Mouse (Mus musculus): ENCODE measurements at regions not wholly inside any gene's neighbourhood (a gene's known extent, or its start where the extent isn't known, plus 50 kb on each side); places are given as distances from the start of the nearest gene placed in this dataset.

- H3K9me3 ChIP-seq (ENCODE audit: low read length): no peaks in the 10 kb centered on the region
- no peak overlapping the region for H3K4me3 ChIP-seq (replicated peaks; ENCODE audit: low read length)
- no peaks in the 10 kb centered on the region for H3K27me3 ChIP-seq (ENCODE audit: insufficient read depth, low read length)
- no peak for TF ChIP-seq POU5F1 (IDR thresholded peaks at IDR 0.05; ENCODE audit: borderline replicate concordance, low read length)
- no peaks in the 10 kb centered on the region for H3K4me1 ChIP-seq (replicated peaks; ENCODE audit: low read depth, low read length)
- H3K36me3 ChIP-seq (ENCODE audit: insufficient read depth, low read length): no peaks in the 10 kb centered on the region
These were observed 280.1 kb downstream of the Maf start for GRCm38 (mm10) chr8:115427490-115427889.

- H3K27me3 ChIP-seq (ENCODE audit: insufficient read depth, low read length): no peaks in the 10 kb centered on the region
- no peak overlapping the region for H3K4me3 ChIP-seq (replicated peaks; ENCODE audit: low read length)
- H3K4me1 ChIP-seq (replicated peaks; ENCODE audit: low read depth, low read length): no peaks in the 10 kb centered on the region
- TF ChIP-seq NANOG (IDR thresholded peaks at IDR 0.05; ENCODE audit: borderline replicate concordance, low read length) (no peak), CTCF (conservative IDR thresholded peaks at IDR 0.05; ENCODE audit: low read length) (no peak), POU5F1 (IDR thresholded peaks at IDR 0.05; ENCODE audit: borderline replicate concordance, low read length) (no peak)
- H3K9me3 ChIP-seq (ENCODE audit: low read length): no peaks in the 10 kb centered on the region
- H3K36me3 ChIP-seq (ENCODE audit: insufficient read depth, low read length): no peaks in the 10 kb centered on the region
These were observed 281.1 kb downstream of the Maf start for GRCm38 (mm10) chr8:115426543-115426942.

- no peak for TF ChIP-seq POU5F1 (IDR thresholded peaks at IDR 0.05; ENCODE audit: borderline replicate concordance, low read length)
- no peak for TF ChIP-seq CTCF (conservative IDR thresholded peaks at IDR 0.05; ENCODE audit: low read length)
- TF ChIP-seq NANOG (IDR thresholded peaks at IDR 0.05; ENCODE audit: borderline replicate concordance, low read length): no peak
- Histone ChIP-seq H3K4me1 (replicated peaks; ENCODE audit: low read depth, low read length) (no peaks in the 10 kb centered on the region), H3K27me3 (ENCODE audit: insufficient read depth, low read length) (no peaks in the 10 kb centered on the region), H3K4me3 (replicated peaks; ENCODE audit: low read length) (no peak overlapping the region), H3K36me3 (ENCODE audit: insufficient read depth, low read length) (no peaks in the 10 kb centered on the region), H3K9me3 (ENCODE audit: low read length) (no peaks in the 10 kb centered on the region)
These were observed 282.2 kb downstream of the Maf start for GRCm38 (mm10) chr8:115425360-115425759.

GRCm38 (mm10) chr8:115423682-115424081, 283.9 kb downstream of the Maf start:
- no peak for TF ChIP-seq POU5F1 (IDR thresholded peaks at IDR 0.05; ENCODE audit: borderline replicate concordance, low read length)
- no peak for TF ChIP-seq CTCF (conservative IDR thresholded peaks at IDR 0.05; ENCODE audit: low read length)
- no peak for TF ChIP-seq NANOG (IDR thresholded peaks at IDR 0.05; ENCODE audit: borderline replicate concordance, low read length)
- H3K4me1 ChIP-seq (replicated peaks; ENCODE audit: low read depth, low read length): no peaks in the 10 kb centered on the region

GRCm38 (mm10) chr8:115423056-115423455, 284.5 kb downstream of the Maf start:
- no peaks in the 10 kb centered on the region for H3K36me3 ChIP-seq (ENCODE audit: insufficient read depth, low read length)
- H3K4me3 ChIP-seq (replicated peaks; ENCODE audit: low read length): no peak overlapping the region
- TF ChIP-seq NANOG (IDR thresholded peaks at IDR 0.05; ENCODE audit: borderline replicate concordance, low read length): no peak
- TF ChIP-seq POU5F1 (IDR thresholded peaks at IDR 0.05; ENCODE audit: borderline replicate concordance, low read length): no peak
- TF ChIP-seq CTCF (conservative IDR thresholded peaks at IDR 0.05; ENCODE audit: low read length): no peak
- no peaks in the 10 kb centered on the region for H3K4me1 ChIP-seq (replicated peaks; ENCODE audit: low read depth, low read length)
- H3K9me3 ChIP-seq (ENCODE audit: low read length): no peaks in the 10 kb centered on the region
- no peaks in the 10 kb centered on the region for H3K27me3 ChIP-seq (ENCODE audit: insufficient read depth, low read length)

More at GRCm38 (mm10) chr8:115423682-115424081, 283.9 kb downstream of the Maf start:
- no peak overlapping the region for H3K4me3 ChIP-seq (replicated peaks; ENCODE audit: low read length)
- no peaks in the 10 kb centered on the region for H3K9me3 ChIP-seq (ENCODE audit: low read length)
- no peaks in the 10 kb centered on the region for H3K36me3 ChIP-seq (ENCODE audit: insufficient read depth, low read length)
- no peaks in the 10 kb centered on the region for H3K27me3 ChIP-seq (ENCODE audit: insufficient read depth, low read length)

- no peak for TF ChIP-seq NANOG (IDR thresholded peaks at IDR 0.05; ENCODE audit: borderline replicate concordance, low read length)
- no peak for TF ChIP-seq CTCF (conservative IDR thresholded peaks at IDR 0.05; ENCODE audit: low read length)
- no peak for TF ChIP-seq POU5F1 (IDR thresholded peaks at IDR 0.05; ENCODE audit: borderline replicate concordance, low read length)
- Histone ChIP-seq H3K4me1 (replicated peaks; ENCODE audit: low read depth, low read length) (no peaks in the 10 kb centered on the region), H3K9me3 (ENCODE audit: low read length) (no peaks in the 10 kb centered on the region), H3K36me3 (ENCODE audit: insufficient read depth, low read length) (no peaks in the 10 kb centered on the region), H3K4me3 (replicated peaks; ENCODE audit: low read length) (no peak overlapping the region), H3K27me3 (ENCODE audit: insufficient read depth, low read length) (peaks cover 7% of the 10 kb centered on the region; the same call in 1 of the 2 replicates)
These were observed 287.1 kb downstream of the Maf start for GRCm38 (mm10) chr8:115420536-115420935.

- H3K9me3 ChIP-seq (ENCODE audit: low read length): no peaks in the 10 kb centered on the region
- no peaks in the 10 kb centered on the region for H3K36me3 ChIP-seq (ENCODE audit: insufficient read depth, low read length)
- H3K27me3 ChIP-seq (ENCODE audit: insufficient read depth, low read length): peaks cover 7% of the 10 kb centered on the region; the same call in 1 of the 2 replicates
- no peak overlapping the region for H3K4me3 ChIP-seq (replicated peaks; ENCODE audit: low read length)
- TF ChIP-seq NANOG (IDR thresholded peaks at IDR 0.05; ENCODE audit: borderline replicate concordance, low read length): no peak
- no peak for TF ChIP-seq POU5F1 (IDR thresholded peaks at IDR 0.05; ENCODE audit: borderline replicate concordance, low read length)
- no peak for TF ChIP-seq CTCF (conservative IDR thresholded peaks at IDR 0.05; ENCODE audit: low read length)
- no peaks in the 10 kb centered on the region for H3K4me1 ChIP-seq (replicated peaks; ENCODE audit: low read depth, low read length)
These were observed 287.5 kb downstream of the Maf start for GRCm38 (mm10) chr8:115420131-115420530.

GRCm38 (mm10) chr8:115418056-115418455, 289.5 kb downstream of the Maf start:
- no peaks in the 10 kb centered on the region for H3K36me3 ChIP-seq (ENCODE audit: insufficient read depth, low read length)
- H3K9me3 ChIP-seq (ENCODE audit: low read length): peaks cover under 1% of the 10 kb centered on the region; the same call in 1 of the 2 replicates
- H3K27me3 ChIP-seq (ENCODE audit: insufficient read depth, low read length): peaks cover 7% of the 10 kb centered on the region; the same call in 1 of the 2 replicates
- H3K4me3 ChIP-seq (replicated peaks; ENCODE audit: low read length): no peak overlapping the region
- H3K4me1 ChIP-seq (replicated peaks; ENCODE audit: low read depth, low read length): no peaks in the 10 kb centered on the region
- TF ChIP-seq POU5F1 (IDR thresholded peaks at IDR 0.05; ENCODE audit: borderline replicate concordance, low read length): no peak
- TF ChIP-seq CTCF (conservative IDR thresholded peaks at IDR 0.05; ENCODE audit: low read length): no peak
- TF ChIP-seq NANOG (IDR thresholded peaks at IDR 0.05; ENCODE audit: borderline replicate concordance, low read length): no peak

- TF ChIP-seq NANOG (IDR thresholded peaks at IDR 0.05; ENCODE audit: borderline replicate concordance, low read length): no peak
- TF ChIP-seq CTCF (conservative IDR thresholded peaks at IDR 0.05; ENCODE audit: low read length): no peak
- no peak for TF ChIP-seq POU5F1 (IDR thresholded peaks at IDR 0.05; ENCODE audit: borderline replicate concordance, low read length)
These were observed 293.5 kb downstream of the Maf start for GRCm38 (mm10) chr8:115414061-115414473.

More at GRCm38 (mm10) chr8:115414061-115414473, 293.5 kb downstream of the Maf start:
- Histone ChIP-seq H3K36me3 (ENCODE audit: insufficient read depth, low read length) (no peaks in the 10 kb centered on the region), H3K4me1 (replicated peaks; ENCODE audit: low read depth, low read length) (no peaks in the 10 kb centered on the region), H3K9me3 (ENCODE audit: low read length) (peaks cover 4% of the 10 kb centered on the region; the same call in 1 of the 2 replicates), H3K4me3 (replicated peaks; ENCODE audit: low read length) (no peak overlapping the region), H3K27me3 (ENCODE audit: insufficient read depth, low read length) (peaks cover 7% of the 10 kb centered on the region; the same call in 1 of the 2 replicates)
